Mouse (Mus musculus) embryonic facial prominence, embryonic 14.5 days (tissue): Measurements from ENCODE around the gene Lamc2. TPM values are rescaled to one million over a fixed set of nuclear protein-coding genes. Genes with fewer than 3 reads are reported as not detected.

Experiments used
- ATAC-seq: fragments of 200-750 bp; cut with Nextera tagmentation; 2 replicates; pipeline ENCODE4 v1.8.0; 2017; ENCODE audit warnings: low read depth, moderate number of reproducible peaks, moderate TSS enrichment
- DNase-seq: peaks from one replicate; pipeline ENCODE4 v3.0.0-alpha.2; 2015; ENCODE audit warnings: low spot score
- H3K27ac ChIP-seq: fragments of 300-500 bp; sonication (generic); replicated peaks from 2 replicates; pipeline ENCODE4 v1.5.1; 2014; ENCODE audit warnings: low read depth, mild to moderate bottlenecking, low read length, moderate library complexity
- H3K27me3 ChIP-seq: fragments of 300-500 bp; sonication (generic); replicated peaks from 2 replicates; pipeline ENCODE4 v1.6.1; 2014; ENCODE audit warnings: low read length; ENCODE audit not compliant: control insufficient read depth, insufficient read depth
- H3K36me3 ChIP-seq: fragments of 300-500 bp; sonication (generic); 2 replicates; pipeline ENCODE4 v1.6.1; 2014; ENCODE audit warnings: low read length, mixed read lengths; ENCODE audit not compliant: control insufficient read depth, insufficient read depth
- H3K4me1 ChIP-seq: fragments of 300-500 bp; sonication (generic); 2 replicates; pipeline ENCODE4 v1.6.1; 2014; ENCODE audit warnings: antibody characterized with exemption, low read length; ENCODE audit not compliant: control insufficient read depth, insufficient read depth
- H3K4me2 ChIP-seq: fragments of 300-500 bp; sonication (generic); 2 replicates; pipeline ENCODE4 v1.6.1; 2014; ENCODE audit warnings: low read depth, mild to moderate bottlenecking, low read length, moderate library complexity, mixed read lengths
- H3K4me3 ChIP-seq: fragments of 300-500 bp; sonication (generic); 2 replicates; pipeline ENCODE4 v1.5.1; 2014; ENCODE audit warnings: low read depth, mild to moderate bottlenecking, low read length
- H3K9ac ChIP-seq: fragments of 300-500 bp; sonication (generic); 2 replicates; pipeline ENCODE4 v1.6.1; 2014; ENCODE audit warnings: low read depth, mild to moderate bottlenecking, low read length, moderate library complexity, mixed read lengths
- H3K9me3 ChIP-seq: fragments of 300-500 bp; sonication (generic); 2 replicates; pipeline ENCODE4 v1.6.1; 2016; ENCODE audit warnings: low read length; ENCODE audit not compliant: control insufficient read depth
- WGBS: fragments of 180-500 bp; shearing (Covaris S2); extraction: QIAGEN DNeasy Blood & Tissue Kit; methylation state at CpG from one replicate; pipeline ENCODE4 v1.1.7; 2014; 5-methylcytosine and 5-hydroxymethylcytosine counted together
- polyA plus RNA-seq: library from polyadenylated mRNA; unstranded; fragments of >200 nt; fragmentation: Nextera tagmentation; extraction: Ambion mirVana; gene quantifications from 2 replicates; pipeline ENCODE4 v1.2.1, GENCODE M21; 2014

Lamc2 gene
- polyA plus RNA-seq, result 10.7 and 12.4 TPM in 2 replicates

DNA sequence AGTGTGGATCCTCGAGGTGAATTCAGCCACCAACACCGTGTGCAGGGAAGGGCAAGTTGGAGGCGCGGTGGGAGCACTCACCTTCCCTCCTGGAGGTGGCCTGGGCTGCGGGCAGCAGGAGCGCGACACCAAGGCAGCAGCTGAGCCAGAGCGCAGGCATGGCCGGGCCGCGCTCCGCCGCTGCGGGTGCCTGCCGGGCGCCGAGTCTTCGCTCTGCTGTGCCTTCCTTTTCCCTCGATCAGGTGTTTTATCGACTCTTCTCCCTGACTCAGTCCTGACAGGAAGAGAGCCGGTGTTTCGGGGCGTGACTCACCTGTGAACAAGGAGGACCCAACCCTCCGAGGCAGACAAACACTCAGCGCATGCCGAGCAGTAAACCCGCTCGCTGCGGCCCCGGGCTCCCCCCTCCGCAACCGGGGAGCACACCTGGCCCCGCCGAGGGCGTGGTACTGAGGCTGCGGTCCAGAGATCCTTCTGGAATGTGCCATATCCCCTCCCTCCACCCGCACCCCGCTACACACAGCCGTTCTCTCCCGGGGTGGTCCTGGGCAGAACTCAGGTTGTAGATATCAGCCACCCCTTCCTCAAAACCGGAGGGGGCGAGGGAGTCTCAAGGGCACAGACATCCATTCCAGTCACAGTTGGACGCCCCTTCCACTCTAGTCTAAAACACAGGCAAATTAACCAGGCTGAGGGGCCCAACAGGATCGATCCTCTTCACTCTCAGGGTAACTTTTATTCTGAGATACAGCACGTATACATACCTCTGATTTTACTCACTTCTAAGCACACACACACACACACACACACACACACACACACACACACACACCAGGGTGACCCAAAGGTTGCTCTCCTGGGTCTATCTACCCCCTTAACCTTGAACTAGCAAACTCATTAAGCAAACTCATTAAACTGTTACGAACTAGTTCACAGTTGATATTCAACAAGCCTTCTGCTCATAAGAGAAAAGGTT, at the start of gene Lamc2:
Lamc2 (minus strand) TSS at position 620 of the 976 bp plus-strand sequence.
- H3K27me3 ChIP-seq, result peaks cover 26% of the 10 kb centered on the region
- no peaks in the 10 kb centered on the region for H3K36me3 ChIP-seq
- peak; percentile 81 for DNase-seq
- 5% methylated on average over 33 of the region's 46 CpGs for WGBS
- H3K4me3 ChIP-seq, result peak within 1 kb of the TSS; percentile 45
- H3K4me2 ChIP-seq, result peak within 1 kb of the TSS; percentile 88
- peak within 1 kb of the TSS; percentile 59 for H3K9ac ChIP-seq
- H3K4me1 ChIP-seq, result peaks cover 6% of the 10 kb centered on the region
- ATAC-seq, result peak; percentile 95
- no peaks in the 10 kb centered on the region for H3K9me3 ChIP-seq
- H3K27ac ChIP-seq, result 0 out of 2 replicates have a peak within 1 kb of the TSS, but pooled peaks have one; percentile 54

DNA sequence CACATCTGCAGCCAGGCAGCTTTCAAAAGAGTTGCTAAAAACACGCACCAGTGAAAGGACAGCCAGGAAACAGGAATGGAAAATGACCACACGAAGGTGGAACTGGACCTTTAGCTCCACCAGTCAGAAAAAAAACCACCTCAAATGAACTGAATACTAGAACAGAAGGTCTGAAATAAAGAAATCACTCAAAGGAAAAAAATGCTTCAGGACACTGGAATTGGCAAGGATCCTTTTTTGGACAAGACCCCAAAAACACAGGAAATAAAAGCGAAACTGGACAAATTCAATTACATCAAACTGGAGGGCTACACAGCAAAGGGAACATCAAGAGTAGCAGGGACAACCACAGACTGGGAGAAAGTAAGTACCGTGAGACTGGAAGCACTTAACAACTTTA, 49.3 kb upstream of the Lamc2 start:
- Histone ChIP-seq H3K4me1 (no peaks in the 10 kb centered on the region), H3K27ac (no peak overlapping the region; the same call in 1 of the 2 replicates), H3K36me3 (peaks cover 63% of the 10 kb centered on the region), H3K4me3 (no peak overlapping the region), H3K4me2 (no peak overlapping the region), H3K9ac (no peak overlapping the region), H3K27me3 (no peaks in the 10 kb centered on the region), H3K9me3 (no peaks in the 10 kb centered on the region)
- no peak for ATAC-seq
- DNase-seq, result peak; percentile 53
- WGBS, result 50% methylated on average over 4 of the region's 4 CpGs

DNA sequence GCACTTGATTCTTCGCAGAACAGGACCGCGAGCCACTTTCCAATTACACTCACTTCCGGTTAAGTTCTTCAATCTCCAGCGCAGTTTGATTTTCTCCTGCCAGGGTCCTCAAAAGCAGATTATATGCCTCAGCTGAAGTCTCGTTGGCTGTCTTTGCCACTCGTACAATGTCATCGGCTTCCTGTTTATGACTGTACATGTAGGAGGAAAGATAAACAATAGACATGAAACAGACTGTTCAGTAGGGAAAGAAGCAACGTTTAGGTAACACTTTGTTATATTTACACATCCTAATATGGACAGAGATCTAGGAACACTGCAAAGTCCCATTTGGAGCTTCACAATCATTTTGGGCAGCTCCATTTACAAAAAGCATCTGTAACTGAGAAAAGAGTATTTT, 45.4 kb upstream of the Lamc2 start:
- WGBS, result 89% methylated on average over 9 of the region's 9 CpGs
- Histone ChIP-seq H3K9ac (no peak overlapping the region), H3K9me3 (no peaks in the 10 kb centered on the region), H3K36me3 (peaks cover 68% of the 10 kb centered on the region), H3K4me1 (no peaks in the 10 kb centered on the region), H3K4me3 (no peak overlapping the region), H3K4me2 (no peak overlapping the region), H3K27me3 (no peaks in the 10 kb centered on the region), H3K27ac (no peak overlapping the region)
- no peak for ATAC-seq
- no peak for DNase-seq

DNA sequence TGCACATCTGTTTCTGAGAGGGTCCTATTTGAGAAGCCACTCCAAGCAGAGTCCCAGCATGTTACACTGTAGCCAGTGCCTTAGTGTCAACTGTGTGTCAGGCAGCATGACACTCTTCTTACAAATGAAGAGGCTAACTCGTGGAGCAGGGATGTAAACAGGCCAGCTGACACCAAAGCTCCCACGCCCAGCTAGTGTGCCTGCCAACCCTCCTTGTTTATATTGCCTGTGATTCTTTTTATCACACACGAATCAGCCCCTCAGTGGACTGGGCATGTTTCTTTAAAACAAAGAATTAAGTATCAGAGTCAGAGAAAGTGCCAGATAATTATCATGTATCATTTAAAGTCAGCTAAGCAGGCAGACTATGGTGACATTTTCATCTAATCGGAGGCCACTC, 41.7 kb upstream of the Lamc2 start:
- ATAC-seq, result no peak
- no peaks in the 10 kb centered on the region for H3K4me1 ChIP-seq
- H3K4me2 ChIP-seq, result no peak overlapping the region
- no peaks in the 10 kb centered on the region for H3K9me3 ChIP-seq
- no peak overlapping the region for H3K27ac ChIP-seq
- H3K4me3 ChIP-seq, result no peak overlapping the region
- WGBS, result 69% methylated on average over 4 of the region's 4 CpGs
- H3K27me3 ChIP-seq, result no peaks in the 10 kb centered on the region
- H3K36me3 ChIP-seq, result peaks cover 87% of the 10 kb centered on the region
- DNase-seq, result no peak
- no peak overlapping the region for H3K9ac ChIP-seq

DNA sequence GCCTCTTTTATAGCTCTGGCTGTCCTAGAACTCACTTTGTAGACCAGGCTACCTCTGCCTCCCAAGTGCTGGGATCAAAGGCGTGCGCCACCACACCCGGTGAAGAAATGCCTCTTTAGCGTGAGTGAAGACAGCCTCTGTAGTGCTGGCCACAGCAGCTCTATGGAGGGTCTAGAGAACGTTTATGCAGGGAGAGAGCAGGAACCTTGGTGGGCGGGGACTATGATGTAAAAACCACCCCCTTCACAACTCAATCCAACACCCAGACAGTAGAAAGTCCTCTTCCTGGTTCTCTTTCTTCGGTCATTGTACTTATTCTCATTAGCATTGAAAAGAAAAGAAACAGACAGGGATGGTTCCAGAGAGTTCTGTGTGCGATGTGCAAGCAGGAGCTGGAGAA, 40.8 kb upstream of the Lamc2 start:
- H3K4me1 ChIP-seq, result no peaks in the 10 kb centered on the region
- DNase-seq (no peak), ATAC-seq (no peak)
- no peak overlapping the region for H3K27ac ChIP-seq
- WGBS, result 82% methylated on average over 8 of the region's 8 CpGs
- H3K4me3 ChIP-seq, result no peak overlapping the region
- H3K9me3 ChIP-seq, result no peaks in the 10 kb centered on the region
- H3K4me2 ChIP-seq, result no peak overlapping the region
- H3K9ac ChIP-seq, result no peak overlapping the region
- H3K36me3 ChIP-seq, result peaks cover 83% of the 10 kb centered on the region
- no peaks in the 10 kb centered on the region for H3K27me3 ChIP-seq

DNA sequence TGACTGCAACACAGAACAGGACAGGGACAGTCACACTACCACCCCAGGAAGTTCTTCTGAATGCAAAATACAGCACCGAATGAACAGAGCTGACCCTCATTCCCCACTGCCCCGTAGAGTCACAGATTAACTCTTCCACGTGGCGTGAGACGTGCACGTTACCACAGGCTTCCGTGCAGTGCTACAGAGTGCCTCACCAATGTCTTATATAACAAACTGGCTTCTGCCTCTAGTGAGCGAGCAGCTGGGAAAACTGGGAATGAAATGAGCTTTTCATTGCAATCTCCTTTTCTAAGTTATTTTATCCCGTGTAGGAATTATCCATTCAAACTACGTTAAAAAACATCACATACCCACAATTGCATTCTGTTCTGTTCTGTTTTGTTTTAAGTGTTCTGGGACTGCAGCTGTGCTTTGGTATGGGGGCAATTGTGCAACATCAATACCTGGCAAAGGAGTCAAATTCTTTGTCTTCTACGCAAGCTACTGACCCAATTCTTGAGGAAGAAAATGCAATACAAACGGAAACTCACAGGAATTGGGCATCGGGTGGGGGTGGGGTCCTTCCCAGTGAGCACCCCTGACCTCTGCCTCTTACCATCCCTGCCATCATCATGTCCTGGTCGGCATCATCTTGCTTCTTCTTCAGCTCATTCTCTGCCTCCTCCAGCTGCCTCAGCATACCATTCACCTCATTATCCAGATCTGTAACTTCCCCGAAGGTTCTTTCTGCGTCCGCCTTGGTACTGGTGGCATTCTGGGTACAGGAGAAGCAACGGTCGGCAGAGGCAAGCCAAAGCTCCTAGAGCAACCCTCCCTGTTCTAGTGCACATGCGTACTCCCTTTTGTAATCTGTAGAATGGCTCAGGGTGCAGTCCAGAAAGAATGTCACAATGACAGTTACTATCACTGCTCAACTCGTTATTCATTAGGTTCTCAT, 39.8 kb upstream of the Lamc2 start:
- Histone ChIP-seq H3K36me3 (peaks cover 80% of the 10 kb centered on the region), H3K4me3 (no peak overlapping the region), H3K4me1 (no peaks in the 10 kb centered on the region), H3K4me2 (no peak overlapping the region), H3K27me3 (no peaks in the 10 kb centered on the region), H3K9me3 (no peaks in the 10 kb centered on the region), H3K27ac (peak overlapping the region; percentile 25; the same call in 1 of the 2 replicates), H3K9ac (no peak overlapping the region)
- ATAC-seq, result no peak
- no peak for DNase-seq
- WGBS, result 88% methylated on average over 21 of the region's 21 CpGs

DNA sequence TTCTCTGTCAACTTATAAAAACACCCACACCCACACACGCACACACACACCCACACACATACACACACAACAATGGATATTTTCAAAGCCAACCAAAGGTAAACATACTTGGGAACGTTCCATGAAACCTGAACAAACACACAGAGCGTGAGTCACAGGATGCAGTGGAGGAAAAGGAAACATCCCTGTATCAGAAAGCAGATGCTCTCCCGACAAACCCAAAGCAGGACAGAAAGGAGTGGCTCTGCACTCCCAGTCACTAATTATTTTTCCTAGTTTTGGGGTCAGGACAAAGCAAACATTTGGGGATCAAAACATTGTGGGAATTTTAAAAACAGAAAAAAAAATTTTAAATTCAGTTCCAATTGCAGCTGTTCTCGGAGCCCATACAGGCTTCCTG, 38.1 kb upstream of the Lamc2 start:
- DNase-seq (peak; percentile 42), ATAC-seq (no peak)
- H3K9ac ChIP-seq, result no peak overlapping the region
- WGBS, result 62% methylated on average over 5 of the region's 5 CpGs
- peaks cover 81% of the 10 kb centered on the region for H3K36me3 ChIP-seq
- no peaks in the 10 kb centered on the region for H3K27me3 ChIP-seq
- H3K4me3 ChIP-seq, result no peak overlapping the region
- no peaks in the 10 kb centered on the region for H3K9me3 ChIP-seq
- no peak overlapping the region for H3K4me2 ChIP-seq
- H3K4me1 ChIP-seq, result no peaks in the 10 kb centered on the region
- H3K27ac ChIP-seq, result no peak overlapping the region

DNA sequence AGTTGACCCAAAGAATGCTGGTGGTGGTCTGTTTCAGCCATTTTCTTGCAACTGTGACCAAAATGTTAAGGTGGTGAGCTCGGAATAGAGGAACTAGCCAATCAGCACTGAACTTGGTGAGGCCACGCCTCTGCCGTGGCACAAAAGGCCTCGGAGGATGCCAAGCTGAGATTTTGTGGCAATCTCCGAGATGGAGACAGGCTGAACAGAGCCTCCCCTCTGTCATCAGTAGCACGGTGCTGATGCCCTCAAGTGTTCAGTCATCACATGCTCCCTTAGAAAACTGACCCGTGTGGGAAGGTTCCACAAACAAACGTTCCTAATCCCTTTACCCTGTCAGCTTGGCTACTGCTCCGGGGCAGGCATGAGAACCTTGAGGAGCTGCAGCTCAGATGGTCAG, 33.1 kb upstream of the Lamc2 start:
- ATAC-seq, result 0 out of 2 replicates have a peak, but pooled peaks have one; percentile 41
- Histone ChIP-seq H3K9me3 (no peaks in the 10 kb centered on the region), H3K27ac (no peak overlapping the region), H3K9ac (no peak overlapping the region), H3K27me3 (no peaks in the 10 kb centered on the region), H3K4me1 (no peaks in the 10 kb centered on the region), H3K36me3 (peaks cover 45% of the 10 kb centered on the region), H3K4me2 (no peak overlapping the region), H3K4me3 (no peak overlapping the region)
- WGBS, result 61% methylated on average over 9 of the region's 9 CpGs
- peak; percentile 19 for DNase-seq
